Mouse (Mus musculus): ENCODE measurements around the gene 6330403K07Rik. TPM values are rescaled to one million over a fixed set of nuclear protein-coding genes. Genes with fewer than 3 reads are reported as not detected.

Gene 6330403K07Rik
- 567 and 742 TPM in 2 replicates for polyA plus RNA-seq (2015; fragmentation: Nextera tagmentation; extraction: Ambion mirVana)

DNA sequence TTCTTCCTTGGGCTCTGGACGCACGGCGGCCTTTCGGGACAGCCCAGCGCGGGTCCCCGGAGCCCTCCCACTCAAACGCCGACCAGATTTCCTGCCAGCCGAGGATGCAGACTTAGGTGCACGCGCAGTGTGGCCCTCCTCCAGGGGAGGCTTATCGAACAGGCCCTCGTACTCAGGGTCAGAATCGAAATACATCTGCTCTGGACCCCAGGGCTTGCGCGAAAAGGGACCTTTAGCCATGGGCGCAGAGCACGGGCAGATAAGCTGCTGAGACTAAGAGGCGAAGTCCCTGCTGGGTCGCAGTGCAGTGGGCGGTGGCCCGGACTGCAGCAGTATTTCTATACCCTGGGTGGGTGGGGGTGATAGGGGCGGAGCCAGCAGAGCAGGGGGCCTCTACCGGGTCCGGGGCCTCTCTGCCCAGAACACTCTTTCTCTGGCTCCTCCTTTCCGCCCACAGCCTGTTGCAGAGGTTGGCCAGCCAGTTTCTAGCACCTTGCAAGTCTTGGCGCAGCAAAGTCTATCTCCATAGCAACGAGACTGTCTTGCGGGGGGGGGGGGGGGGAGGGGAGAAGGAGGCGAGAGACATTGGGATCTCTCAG is at the start of gene 6330403K07Rik:
Gene 6330403K07Rik, minus strand, starts transcription at position 351 of the 599 bp plus-strand sequence.
- peak within 1 kb of the TSS; percentile 95 for H3K27ac ChIP-seq (replicated peaks)
- H3K36me3 ChIP-seq, result no peaks in the 10 kb centered on the region
- ATAC-seq (ENCODE audit: low FRiP score), result peak; percentile 95
- peak within 1 kb of the TSS; percentile 58 for H3K4me2 ChIP-seq
- 0% methylated on average over 30 of the region's 31 CpGs for WGBS
- H3K4me3 ChIP-seq (replicated peaks), result peak within 1 kb of the TSS; percentile 54
- H3K27me3 ChIP-seq (replicated peaks), result no peaks in the 10 kb centered on the region
- H3K4me1 ChIP-seq, result peaks cover 30% of the 10 kb centered on the region
- H3K9ac ChIP-seq (replicated peaks), result peak within 1 kb of the TSS; percentile 64
- no peaks in the 10 kb centered on the region for H3K9me3 ChIP-seq (replicated peaks)

DNA sequence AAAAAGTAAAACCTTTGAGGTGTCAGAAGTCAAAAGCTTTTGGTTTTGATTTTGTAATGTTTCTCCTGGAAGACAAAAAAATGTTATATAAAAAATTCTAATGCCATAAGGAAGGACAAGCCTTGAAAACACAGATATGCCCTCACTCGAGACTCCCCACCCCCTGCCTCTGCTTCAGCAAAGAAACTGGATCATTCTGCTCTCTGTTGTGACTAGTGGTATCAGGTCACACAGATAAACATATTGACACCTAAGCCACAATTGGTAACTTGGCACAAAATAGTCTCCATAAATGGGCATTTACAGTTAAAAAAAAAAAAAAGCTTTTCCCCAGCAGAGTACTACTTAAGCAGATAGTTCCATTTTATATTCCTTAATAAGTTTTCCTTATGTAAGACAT is 43.0 kb upstream of the 6330403K07Rik start:
- no peaks in the 10 kb centered on the region for H3K4me1 ChIP-seq
- no peak overlapping the region for H3K9ac ChIP-seq (replicated peaks)
- no peaks in the 10 kb centered on the region for H3K36me3 ChIP-seq
- no peak for ATAC-seq (ENCODE audit: low FRiP score)
- 84% methylated on average over 1 of the region's 1 CpGs for WGBS
- no peaks in the 10 kb centered on the region for H3K27me3 ChIP-seq (replicated peaks)
- H3K27ac ChIP-seq (replicated peaks), result no peak overlapping the region
- H3K4me2 ChIP-seq, result no peak overlapping the region
- 0 out of 2 replicates have a peak, but pooled peaks cover 4% of the 10 kb centered on the region for H3K9me3 ChIP-seq (replicated peaks)
- H3K4me3 ChIP-seq (replicated peaks), result no peak overlapping the region

DNA sequence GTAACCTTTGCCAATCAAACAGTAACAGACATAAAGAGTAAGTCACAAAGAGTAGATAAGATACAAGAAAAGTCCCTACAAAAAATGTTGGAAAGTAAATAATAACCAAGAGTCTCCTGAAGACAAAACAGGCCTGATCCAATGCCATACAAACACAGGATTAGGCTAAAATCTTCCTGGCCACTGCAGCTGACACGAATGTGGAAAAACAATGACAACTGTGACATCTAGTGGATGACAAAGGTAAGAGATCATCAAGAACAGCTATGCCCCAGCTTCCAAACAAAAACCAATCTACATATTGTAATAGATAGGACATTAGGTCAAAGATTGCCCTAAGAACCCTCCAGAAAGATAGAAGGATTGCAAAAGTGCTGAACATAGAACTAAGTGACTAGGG is 19.2 kb upstream of the 6330403K07Rik start:
- peak; percentile 75 for ATAC-seq (ENCODE audit: low FRiP score)
- Histone ChIP-seq H3K4me2 (no peak overlapping the region), H3K36me3 (no peaks in the 10 kb centered on the region), H3K27ac (replicated peaks) (no peak overlapping the region), H3K4me3 (replicated peaks) (no peak overlapping the region), H3K9ac (replicated peaks) (no peak overlapping the region), H3K9me3 (replicated peaks) (no peaks in the 10 kb centered on the region), H3K4me1 (no peaks in the 10 kb centered on the region), H3K27me3 (replicated peaks) (no peaks in the 10 kb centered on the region)
- WGBS, result 6% methylated on average over 1 of the region's 1 CpGs

DNA sequence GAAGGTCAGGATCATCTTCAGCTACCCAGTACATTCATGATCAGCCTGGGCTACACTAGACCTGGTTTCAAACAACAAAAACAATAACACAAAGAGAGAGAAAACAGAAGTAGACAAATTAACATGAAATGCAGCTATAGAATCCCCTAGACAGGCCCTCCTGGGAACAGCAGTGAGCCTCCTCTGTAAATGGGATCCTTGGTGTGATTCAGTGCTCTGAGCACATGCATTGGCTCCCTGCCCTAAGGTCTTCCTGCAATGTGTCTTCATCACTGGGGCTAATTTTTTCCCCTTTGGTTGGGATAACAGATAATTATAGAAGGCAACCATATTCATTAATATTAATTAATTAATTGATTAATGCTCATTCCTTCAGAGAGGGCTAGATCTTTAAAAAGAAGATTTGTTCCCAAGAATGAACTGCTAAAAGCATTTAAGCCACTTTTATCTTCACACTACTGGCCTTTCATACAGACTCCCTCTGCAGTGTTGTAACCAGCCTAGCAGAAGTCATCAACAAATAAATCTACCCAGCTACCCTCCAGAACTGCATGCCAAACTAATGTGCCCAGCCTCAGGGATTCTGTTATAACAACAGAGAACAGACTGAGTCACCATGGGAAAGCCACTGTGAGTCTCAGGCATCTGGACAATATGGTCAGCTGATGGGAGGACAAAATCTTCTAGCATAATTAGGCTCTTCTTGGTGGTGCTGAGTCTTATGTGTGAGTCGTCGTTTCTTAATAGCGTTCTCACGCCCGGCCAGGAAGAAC is 6.4 kb upstream of the 6330403K07Rik start:
- Histone ChIP-seq H3K27me3 (replicated peaks) (no peaks in the 10 kb centered on the region), H3K9me3 (replicated peaks) (no peaks in the 10 kb centered on the region), H3K27ac (replicated peaks) (no peak overlapping the region), H3K4me3 (replicated peaks) (no peak overlapping the region), H3K9ac (replicated peaks) (no peak overlapping the region), H3K4me2 (no peak overlapping the region), H3K4me1 (no peaks in the 10 kb centered on the region), H3K36me3 (no peaks in the 10 kb centered on the region)
- no peak for ATAC-seq (ENCODE audit: low FRiP score)
- WGBS, result 89% methylated on average over 5 of the region's 5 CpGs

DNA sequence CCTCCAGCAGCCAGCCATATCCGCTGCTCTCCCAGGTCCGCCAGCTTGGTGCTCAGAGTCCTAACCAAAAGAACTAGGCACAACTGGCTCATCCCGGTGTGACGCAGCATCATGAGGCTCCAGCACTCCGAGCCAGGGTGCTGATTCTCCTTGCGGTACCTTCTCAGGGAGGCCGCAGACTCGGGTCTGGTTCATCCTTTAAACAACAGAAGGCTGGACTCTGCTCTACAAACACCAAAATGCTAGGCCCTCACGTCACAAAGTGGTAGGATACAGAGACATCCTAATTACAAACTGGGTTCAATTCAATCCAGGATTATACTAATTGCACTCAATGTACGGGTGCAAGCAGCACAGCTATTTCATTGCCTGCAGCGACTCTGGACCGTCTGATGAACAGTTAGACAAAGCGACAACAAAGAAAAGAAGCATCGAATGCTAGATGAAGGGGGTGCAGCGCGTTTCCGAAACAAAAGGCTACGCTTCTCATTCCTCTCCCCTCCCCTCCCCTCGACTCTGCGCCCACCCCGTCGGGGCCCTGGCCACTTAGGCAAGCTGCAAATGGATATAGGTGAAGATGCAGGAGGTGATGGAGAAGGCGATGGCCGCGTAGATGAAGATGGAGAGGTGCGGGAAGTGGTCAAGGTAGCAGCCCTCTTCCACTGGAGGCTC is 686 bp downstream of the 6330403K07Rik start:
- peak overlapping the region; percentile 58 for H3K4me2 ChIP-seq
- ATAC-seq (ENCODE audit: low FRiP score), result peak; percentile 65

DNA sequence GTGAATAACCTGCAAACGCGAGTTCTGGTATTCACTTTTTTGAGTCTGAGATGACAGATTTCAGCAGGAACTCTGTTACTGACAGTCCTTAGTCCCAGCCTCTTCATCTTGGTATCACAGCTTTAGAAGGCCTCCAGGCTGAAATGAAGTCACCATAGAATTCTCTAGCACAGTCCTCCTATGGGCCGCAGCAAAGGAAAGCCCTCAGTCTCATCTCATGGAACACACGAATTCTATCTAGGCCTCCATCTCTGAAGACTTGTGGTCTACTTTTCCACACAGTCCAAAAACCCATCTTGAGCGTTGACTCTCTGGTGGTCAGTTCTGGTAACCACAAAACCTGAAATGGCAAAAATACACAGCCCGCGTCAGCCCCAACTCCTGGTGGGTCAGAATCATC is 1.2 kb downstream of the 6330403K07Rik start:
- Histone ChIP-seq H3K9me3 (replicated peaks) (no peaks in the 10 kb centered on the region), H3K27me3 (replicated peaks) (no peaks in the 10 kb centered on the region), H3K4me2 (peak overlapping the region; percentile 58), H3K9ac (replicated peaks) (peak overlapping the region; percentile 64), H3K4me3 (replicated peaks) (peak overlapping the region; percentile 54), H3K27ac (replicated peaks) (peak overlapping the region; percentile 95), H3K4me1 (peaks cover 30% of the 10 kb centered on the region), H3K36me3 (peaks cover 9% of the 10 kb centered on the region)
- no peak for ATAC-seq (ENCODE audit: low FRiP score)
- WGBS, result 48% methylated on average over 7 of the region's 7 CpGs

More for the DNA sequence above, 686 bp downstream of the 6330403K07Rik start:
- Histone ChIP-seq H3K4me1 (peaks cover 30% of the 10 kb centered on the region), H3K9ac (replicated peaks) (peak overlapping the region; percentile 64), H3K27me3 (replicated peaks) (no peaks in the 10 kb centered on the region), H3K27ac (replicated peaks) (peak overlapping the region; percentile 95), H3K9me3 (replicated peaks) (no peaks in the 10 kb centered on the region), H3K36me3 (peaks cover 5% of the 10 kb centered on the region), H3K4me3 (replicated peaks) (peak overlapping the region; percentile 54)
- 3% methylated on average over 26 of the region's 26 CpGs for WGBS

DNA sequence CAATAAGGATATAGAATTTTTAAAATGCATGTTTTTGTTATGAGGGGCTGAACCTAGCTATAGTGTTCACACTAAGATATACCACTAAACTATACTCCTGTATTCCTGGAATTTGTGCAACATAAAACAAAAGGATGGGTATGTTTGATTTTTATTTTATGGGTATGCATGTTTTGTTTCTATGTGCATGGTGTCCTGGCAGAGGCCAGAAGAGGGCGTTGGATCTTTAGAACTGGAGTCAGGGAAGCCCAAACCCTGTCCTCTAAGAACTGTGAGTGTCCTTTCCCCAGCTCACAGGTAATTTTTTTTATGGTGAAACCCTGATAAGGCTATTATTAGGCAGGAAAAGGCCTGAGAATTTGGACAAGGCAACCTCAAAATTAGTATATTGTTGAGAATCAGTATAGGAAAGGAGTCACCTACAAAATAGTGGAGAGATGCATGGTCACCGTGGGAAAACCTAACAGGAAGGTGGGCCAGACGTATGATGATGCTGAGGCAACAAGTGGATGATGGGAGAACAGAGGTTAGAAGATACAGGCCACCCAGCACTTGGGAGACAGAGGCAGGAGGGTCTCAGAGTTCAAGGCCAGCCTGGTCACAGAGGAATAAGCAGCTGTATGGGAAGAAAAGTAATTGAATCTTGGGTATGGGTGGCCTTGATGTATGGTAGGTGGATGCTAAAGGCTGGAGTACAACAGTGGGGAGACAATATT is 3.8 kb downstream of the 6330403K07Rik start:
- Histone ChIP-seq H3K4me1 (peaks cover 30% of the 10 kb centered on the region), H3K36me3 (peaks cover 31% of the 10 kb centered on the region), H3K27ac (replicated peaks) (no peak overlapping the region), H3K4me2 (no peak overlapping the region), H3K9me3 (replicated peaks) (no peaks in the 10 kb centered on the region), H3K4me3 (replicated peaks) (no peak overlapping the region; the same call in 1 of the 2 replicates), H3K27me3 (replicated peaks) (no peaks in the 10 kb centered on the region), H3K9ac (replicated peaks) (no peak overlapping the region)
- WGBS, result 76% methylated on average over 3 of the region's 3 CpGs
- no peak for ATAC-seq (ENCODE audit: low FRiP score)

DNA sequence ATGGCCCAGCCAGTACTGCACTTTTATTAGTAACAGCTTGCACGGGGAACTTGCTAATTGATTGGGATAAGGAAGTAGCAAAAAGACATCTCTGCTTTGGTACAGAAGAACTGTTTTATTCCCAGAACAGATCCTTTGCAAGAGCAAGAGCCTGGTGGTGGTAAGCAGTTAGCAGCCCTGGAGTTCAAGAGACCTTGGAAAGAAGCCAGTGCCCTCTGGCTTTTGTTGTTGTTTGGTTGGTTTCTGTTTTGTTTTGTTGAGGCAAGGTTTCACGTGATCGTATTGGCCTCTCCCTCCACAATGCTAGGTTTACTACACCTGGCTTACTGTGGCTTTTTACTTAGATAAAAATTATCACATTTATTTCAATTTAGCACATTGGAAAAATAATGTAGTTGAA is 5.0 kb downstream of the 6330403K07Rik start:
- Histone ChIP-seq H3K4me3 (replicated peaks) (no peak overlapping the region), H3K27me3 (replicated peaks) (no peaks in the 10 kb centered on the region), H3K9ac (replicated peaks) (no peak overlapping the region), H3K4me2 (no peak overlapping the region), H3K4me1 (peaks cover 23% of the 10 kb centered on the region), H3K36me3 (peaks cover 31% of the 10 kb centered on the region), H3K9me3 (replicated peaks) (no peaks in the 10 kb centered on the region), H3K27ac (replicated peaks) (no peak overlapping the region)
- no peak for ATAC-seq (ENCODE audit: low FRiP score)
- 79% methylated on average over 3 of the region's 3 CpGs for WGBS

DNA sequence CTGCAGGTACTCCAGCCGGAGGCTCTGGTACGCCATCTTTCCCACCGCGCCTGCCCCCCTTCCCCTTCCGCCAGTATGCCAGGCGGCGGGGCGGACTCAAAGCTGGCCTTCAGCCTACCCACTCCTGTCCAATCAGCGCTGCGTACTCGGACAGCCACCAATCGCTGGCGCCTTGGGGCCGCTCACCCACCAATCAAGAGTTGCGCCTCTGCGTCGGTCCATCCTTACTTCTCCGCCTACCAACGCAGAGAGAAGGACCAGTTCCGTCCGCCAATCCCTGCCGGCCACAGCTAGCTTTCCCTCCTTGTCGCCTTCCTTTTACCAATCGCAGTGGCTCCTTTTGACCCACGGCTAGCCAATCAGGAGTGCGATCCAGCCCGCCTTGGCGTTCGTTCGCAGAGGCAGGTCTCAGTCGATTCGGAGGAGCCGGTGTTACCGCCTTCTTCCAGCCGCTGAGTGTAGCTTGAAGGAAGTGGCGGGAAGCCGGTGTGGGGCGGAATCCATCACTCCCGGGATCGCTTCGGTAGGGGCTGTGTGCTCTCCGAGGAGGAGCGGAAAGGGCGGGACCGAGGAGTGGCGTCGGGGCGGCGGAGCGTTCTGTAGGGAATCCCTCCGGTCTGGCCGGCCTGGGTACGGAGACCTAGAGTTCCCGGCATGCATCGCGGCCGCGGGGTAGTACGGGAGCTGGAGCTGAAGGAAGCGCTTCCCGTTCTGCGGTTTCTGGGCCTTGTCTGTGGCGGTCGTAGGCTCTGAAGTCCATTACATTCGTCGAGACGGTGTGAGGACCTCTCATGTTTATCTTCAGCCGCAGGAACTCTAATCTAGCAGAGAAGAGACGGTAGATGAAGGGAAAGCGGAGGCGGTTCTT is 13.9 kb downstream of the 6330403K07Rik start, which contains the start of the genes Mis12 and Derl2:
Gene Mis12, plus strand, starts transcription at position 411 of the 868 bp plus-strand sequence.
Gene Derl2, minus strand, starts transcription at position 641 of the 868 bp plus-strand sequence.
- peak; percentile 100 for ATAC-seq (ENCODE audit: low FRiP score)
- peaks cover 42% of the 10 kb centered on the region for H3K4me1 ChIP-seq
- WGBS, result under 1% methylated on average over 71 of the region's 71 CpGs
- H3K36me3 ChIP-seq, result no peaks in the 10 kb centered on the region
- peak within 1 kb of the TSS; percentile 90 for H3K27ac ChIP-seq (replicated peaks)
- no peaks in the 10 kb centered on the region for H3K27me3 ChIP-seq (replicated peaks)
- H3K9ac ChIP-seq (replicated peaks), result peak within 1 kb of the TSS; percentile 95
- H3K9me3 ChIP-seq (replicated peaks), result no peaks in the 10 kb centered on the region
- peak within 1 kb of the TSS; percentile 86 for H3K4me3 ChIP-seq (replicated peaks)
- peak within 1 kb of the TSS; percentile 84 for H3K4me2 ChIP-seq

DNA sequence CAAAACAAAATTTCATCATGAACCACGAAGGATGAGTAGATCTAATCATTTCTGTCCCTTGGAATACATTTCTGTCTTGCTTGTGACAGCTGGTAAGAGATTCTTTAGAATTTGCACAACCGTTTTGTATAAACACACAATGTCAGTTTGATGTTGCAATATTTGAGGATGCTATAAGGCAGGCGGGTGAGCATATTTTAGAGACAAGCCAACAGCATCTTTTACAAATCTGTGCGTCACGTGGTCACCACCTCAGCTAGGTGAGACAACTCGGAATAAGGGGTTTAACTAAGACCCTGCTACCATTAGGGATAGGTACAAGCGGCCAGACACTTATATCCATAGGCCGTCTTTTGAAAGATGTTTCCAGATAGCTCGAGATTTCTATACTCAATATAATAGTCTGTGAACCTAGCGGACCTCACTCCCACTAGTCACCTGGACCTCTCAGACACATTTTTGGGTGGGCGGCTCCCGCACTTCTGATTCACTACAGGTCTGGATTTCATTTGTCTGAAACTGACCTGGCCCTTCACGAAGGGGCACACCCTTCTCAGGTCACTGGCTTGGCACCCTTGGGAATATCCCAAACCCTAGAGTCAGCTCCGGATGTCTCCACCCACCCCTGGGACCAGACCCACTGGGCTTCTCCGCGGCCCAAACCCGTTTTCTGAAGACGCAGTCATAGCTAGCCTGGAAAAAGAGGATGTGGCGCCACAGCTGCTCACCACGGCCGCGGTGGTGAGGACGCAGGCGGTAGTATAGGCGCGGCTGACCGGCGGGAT is 14.7 kb downstream of the 6330403K07Rik start:
- ATAC-seq (ENCODE audit: low FRiP score), result peak; percentile 36
- WGBS, result 6% methylated on average over 28 of the region's 28 CpGs
- H3K27me3 ChIP-seq (replicated peaks), result no peaks in the 10 kb centered on the region
- H3K4me1 ChIP-seq, result peaks cover 42% of the 10 kb centered on the region
- peak overlapping the region; percentile 95 for H3K9ac ChIP-seq (replicated peaks)
- H3K4me3 ChIP-seq (replicated peaks), result peak overlapping the region; percentile 86
- H3K9me3 ChIP-seq (replicated peaks), result no peaks in the 10 kb centered on the region
- peak overlapping the region; percentile 90 for H3K27ac ChIP-seq (replicated peaks)
- peak overlapping the region; percentile 61 for H3K4me2 ChIP-seq
- peaks cover 6% of the 10 kb centered on the region; the same call in 1 of the 2 replicates for H3K36me3 ChIP-seq
